Mouse (Mus musculus) ovary, postnatal 10 days (tissue): ENCODE measurements around the gene Nelfb.

Experiments used
- DNase-seq: peaks from one replicate; pipeline ENCODE4 v3.0.0; 2022; ENCODE audit warnings: low spot score

The Nelfb gene

GRCm38 (mm10) chr2:25196172-25196954 is 14.9 kb downstream of the Nelfb start, which contains the start of gene Tor4a:
Tor4a (minus strand) TSS chr2:25196886.
- peak; percentile 60 for DNase-seq

DNA sequence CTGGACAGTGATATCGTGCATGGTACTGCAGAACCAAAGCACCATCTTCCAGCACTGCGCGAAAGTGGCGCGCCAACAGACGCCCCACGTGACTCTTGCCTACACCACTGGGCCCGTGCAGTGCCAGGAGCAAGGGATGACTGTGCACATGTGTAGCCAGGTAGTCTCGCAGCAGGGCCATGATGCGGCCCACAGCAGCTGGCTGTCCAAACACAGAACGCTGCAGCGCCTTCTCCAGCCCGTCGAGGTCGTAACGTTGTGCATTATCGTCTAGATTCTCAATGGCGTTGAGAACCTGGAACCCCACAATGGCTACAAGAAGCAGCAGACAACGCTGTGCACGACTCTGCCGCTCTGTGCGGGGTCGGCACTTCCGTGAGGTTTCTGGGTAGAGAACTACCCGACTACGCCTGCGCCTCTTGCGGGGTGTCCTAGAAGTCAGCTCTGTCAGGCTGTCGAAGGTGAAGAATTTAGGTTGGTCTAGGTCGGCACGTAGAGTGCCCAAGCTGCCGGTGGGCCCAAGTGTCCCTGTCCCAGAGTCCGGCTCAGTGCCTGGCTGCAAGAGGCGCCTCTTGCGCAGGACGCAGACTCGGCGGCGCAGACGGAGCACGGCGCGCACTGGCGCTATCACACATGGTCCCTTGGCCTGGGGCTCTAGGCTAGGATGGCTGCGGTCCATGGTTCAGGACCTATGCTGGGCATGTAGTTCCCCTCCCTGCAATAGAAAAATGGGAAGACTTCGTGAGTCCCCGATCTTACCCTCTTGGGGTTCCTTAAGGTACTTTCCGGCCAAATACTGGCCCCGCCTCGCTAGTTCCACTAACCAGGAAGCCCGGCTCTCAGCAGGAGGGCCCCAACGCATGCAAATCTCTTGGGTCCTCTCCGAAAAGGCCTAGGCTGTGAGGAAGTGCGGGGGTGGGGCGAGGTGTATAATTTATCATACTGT is 15.8 kb downstream of the Nelfb start:
- no peak for DNase-seq

- DNase-seq = no peak
Measured at GRCm38 (mm10) chr2:25194486-25195171, 16.7 kb downstream of the Nelfb start.

GRCm38 (mm10) chr2:25194006-25194405 is 17.3 kb downstream of the Nelfb start:
- no peak for DNase-seq

DNA sequence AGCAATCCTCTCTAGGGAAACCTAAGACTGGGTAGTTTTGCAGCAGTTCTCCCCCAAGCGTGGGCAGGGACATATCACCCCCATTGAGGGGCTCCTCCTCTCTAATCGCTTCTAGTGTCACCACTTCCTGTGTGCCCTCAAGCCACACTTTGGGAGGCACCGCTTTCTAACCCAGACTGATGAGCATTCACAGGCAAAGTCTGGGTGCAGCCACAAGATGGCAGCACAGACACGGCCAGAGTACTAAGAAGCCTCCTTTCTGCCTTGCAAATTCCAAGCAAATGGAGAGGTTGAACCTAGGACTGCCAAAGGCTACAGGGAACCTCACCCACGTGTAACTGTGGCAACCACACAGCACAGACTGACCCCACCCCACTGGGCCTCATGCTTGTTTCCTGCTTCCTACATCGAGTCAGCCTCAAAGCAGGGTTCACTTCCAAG is 17.9 kb downstream of the Nelfb start:
- DNase-seq = no peak

GRCm38 (mm10) chr2:25187841-25188240 is 23.4 kb downstream of the Nelfb start:
- no peak for DNase-seq

DNA sequence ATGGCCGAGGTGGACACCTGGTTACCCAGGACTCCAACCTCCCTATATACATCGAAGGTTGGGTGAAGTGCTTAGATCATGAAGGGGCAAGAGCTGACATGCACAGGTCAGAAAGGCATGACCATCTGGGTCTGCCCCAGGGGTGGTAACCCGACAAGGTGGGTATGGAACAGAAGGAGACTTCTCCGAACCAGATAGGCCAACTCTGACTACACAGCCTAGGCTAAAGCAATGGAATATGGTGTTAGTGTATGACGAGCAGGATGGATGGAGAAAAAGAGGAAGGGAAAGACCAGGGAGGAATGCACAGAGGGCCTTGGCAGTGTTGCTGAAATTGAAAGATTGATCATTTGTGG is 24.7 kb downstream of the Nelfb start:
- DNase-seq = no peak

- DNase-seq = no peak
Measured at GRCm38 (mm10) chr2:25185625-25186574, 25.4 kb downstream of the Nelfb start.

DNA sequence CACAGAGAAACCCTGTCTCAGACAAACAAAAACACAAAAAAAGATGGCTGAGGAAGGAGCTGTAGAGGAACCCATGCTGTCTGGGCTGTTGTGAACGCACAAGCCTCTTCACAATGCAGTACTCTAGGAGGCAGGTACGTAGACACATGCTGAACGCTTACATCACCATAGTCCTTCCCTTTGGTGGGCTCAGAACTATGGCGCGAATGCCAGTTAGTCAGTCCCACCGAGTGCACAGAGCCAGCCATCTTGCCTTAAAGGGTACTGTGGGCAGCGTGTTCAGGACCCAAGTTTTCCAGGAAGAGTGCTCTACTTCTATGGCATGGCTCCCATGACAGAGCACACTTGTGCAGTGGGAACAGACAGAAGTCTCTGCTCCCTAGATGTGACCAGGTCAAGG is 26.8 kb downstream of the Nelfb start:
- no peak for DNase-seq

- DNase-seq = no peak
Measured at GRCm38 (mm10) chr2:25183336-25183735, 28.0 kb downstream of the Nelfb start.

- no peak for DNase-seq
Measured at GRCm38 (mm10) chr2:25182664-25183063, 28.6 kb downstream of the Nelfb start.

GRCm38 (mm10) chr2:25181891-25182397 is 29.3 kb downstream of the Nelfb start:
- no peak for DNase-seq

- DNase-seq = no peak
Measured at GRCm38 (mm10) chr2:25180973-25181890, 30.1 kb downstream of the Nelfb start.

DNA sequence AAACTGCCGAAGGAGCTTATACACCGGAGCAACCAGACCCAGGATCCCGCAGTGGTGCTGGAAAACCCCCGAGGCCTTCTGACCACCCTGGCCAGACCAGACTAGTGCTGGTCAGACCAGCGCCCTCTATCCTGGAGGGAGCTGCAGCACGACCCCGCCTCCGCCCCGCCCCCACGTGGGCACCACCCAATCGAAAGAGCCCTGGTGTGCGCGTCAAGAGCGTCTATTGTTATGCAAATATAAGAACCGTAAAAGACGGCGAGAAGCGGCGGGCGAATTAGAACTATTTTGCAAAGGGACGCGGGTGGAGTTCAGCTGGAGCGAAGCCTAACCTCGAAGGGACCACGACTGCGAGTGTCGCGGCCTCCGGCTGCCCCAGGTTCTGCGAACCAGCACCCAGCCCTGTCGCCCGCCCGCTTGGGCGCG is 30.8 kb downstream of the Nelfb start, which contains the start of gene Nrarp:
Gene Nrarp (plus strand): TSS at position 281 of the 426 bp plus-strand sequence.
- peak; percentile 67 for DNase-seq

- no peak for DNase-seq
Measured at GRCm38 (mm10) chr2:25179566-25180217, 31.6 kb downstream of the Nelfb start.

DNA sequence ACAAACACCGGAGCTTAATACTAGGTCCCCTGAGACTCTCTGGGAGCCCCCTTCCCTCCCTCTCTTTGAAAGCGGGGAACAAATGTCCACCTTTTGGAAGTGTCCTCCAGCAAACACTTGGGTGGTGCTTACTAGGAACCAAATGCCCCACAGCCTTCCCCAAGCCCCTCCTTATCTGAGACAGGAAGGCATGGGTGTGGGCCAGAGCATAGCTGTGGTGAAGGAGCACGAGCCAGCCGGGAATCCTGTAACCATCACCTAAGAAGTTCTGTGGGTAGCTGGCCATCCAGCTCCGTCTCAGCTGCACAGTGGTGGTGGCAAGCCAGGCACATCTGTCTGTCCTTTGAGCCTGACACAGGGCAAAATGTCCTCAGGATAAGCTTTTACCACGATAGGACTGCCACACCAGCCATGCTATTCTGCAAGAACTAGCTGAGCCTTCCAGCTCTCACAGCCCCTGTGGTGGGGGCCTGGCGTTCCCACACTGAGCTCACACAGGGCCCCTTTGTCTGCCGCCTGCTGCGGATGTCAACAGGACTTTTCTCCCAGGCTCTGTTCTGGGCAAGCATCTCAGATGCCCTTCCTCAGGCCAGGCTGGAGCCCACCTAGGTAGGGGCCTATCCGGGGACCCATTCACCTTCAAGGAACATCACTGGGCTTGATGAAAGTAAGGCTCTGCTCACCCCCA is 32.9 kb downstream of the Nelfb start:
- no peak for DNase-seq

DNA sequence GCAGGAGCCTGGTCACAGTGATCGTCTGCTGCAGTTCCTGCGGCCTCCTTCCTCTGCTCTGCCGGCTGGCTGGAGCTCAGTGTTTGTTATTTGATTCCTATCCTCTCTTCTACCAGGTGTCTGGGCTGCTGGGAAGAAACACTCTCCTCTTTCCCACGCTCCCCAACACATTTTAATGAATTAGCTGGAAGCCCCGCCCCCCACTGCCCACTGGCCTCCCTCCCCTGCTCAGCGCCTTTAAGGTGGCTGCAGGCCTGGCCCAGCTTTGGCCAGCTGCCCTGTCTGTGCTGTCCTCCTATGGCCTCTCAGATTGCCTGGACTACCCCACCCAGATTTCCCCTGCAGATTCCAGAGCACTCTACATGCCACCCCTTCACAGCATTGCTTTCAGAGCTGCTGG is 33.6 kb downstream of the Nelfb start:
- no peak for DNase-seq

DNA sequence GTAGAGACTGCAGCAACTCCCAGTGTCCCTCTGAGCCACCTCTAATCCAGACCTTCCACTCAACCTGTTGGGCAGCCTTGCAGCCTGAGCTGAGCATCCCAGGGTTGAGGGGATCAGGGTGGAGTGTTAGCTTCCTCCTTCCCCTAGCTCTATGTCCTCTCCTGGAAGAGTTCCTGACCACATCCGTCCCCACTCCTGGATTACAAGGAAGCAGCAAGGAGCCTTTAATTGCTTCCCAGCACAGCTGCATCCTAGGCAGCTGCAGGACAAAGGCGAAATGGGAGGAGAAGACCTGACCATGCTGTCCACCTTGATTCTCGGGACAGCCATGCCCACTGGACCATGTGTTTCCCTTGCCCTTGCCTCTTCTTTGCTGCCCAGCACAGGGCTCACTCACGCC is 34.2 kb downstream of the Nelfb start:
- no peak for DNase-seq

DNA sequence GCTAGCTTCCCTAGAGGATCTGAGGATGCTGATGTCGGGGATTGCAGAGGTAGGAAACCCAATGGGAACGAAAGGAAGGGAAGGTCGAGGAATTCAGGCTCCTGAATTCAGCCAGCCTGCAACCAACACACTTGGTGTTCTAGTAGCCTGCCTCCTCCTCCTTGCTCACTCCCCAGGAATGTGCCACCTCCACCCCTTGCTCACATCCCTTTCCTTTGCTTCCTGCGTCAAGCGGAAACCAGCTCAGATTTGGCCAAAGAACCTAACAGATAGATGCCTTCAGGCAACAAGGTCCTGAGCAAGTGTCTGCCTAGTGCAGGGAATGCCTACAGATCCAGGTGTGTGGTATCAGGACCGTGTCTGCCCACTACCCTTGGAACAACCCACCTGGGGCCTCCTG is 34.7 kb downstream of the Nelfb start:
- DNase-seq = no peak
